Mouse (Mus musculus) limb, embryonic 15.5 days (tissue): ENCODE measurements at regions not wholly inside any gene's neighbourhood (a gene's known extent, or its start where the extent isn't known, plus 50 kb on each side); places are given as distances from the start of the nearest gene placed in this dataset.

Experiments used
- ATAC-seq: fragments of 200-750 bp; cut with Nextera tagmentation; 2 replicates; pipeline ENCODE4 v1.8.0; 2017; ENCODE audit warnings: low read depth, moderate TSS enrichment; ENCODE audit not compliant: insufficient number of reproducible peaks, low FRiP score, low TSS enrichment
- H3K27ac ChIP-seq: fragments of 300-500 bp; sonication (generic); 2 replicates; pipeline ENCODE4 v1.5.1; 2015; ENCODE audit warnings: moderate library complexity, mild to moderate bottlenecking, inconsistent platforms
- H3K27me3 ChIP-seq: fragments of 300-500 bp; sonication (generic); 2 replicates; pipeline ENCODE4 v1.6.1; 2015; ENCODE audit warnings: inconsistent platforms
- H3K36me3 ChIP-seq: fragments of 300-500 bp; sonication (generic); 2 replicates; pipeline ENCODE4 v1.6.1; 2015; ENCODE audit warnings: inconsistent platforms
- H3K4me1 ChIP-seq: fragments of 300-500 bp; sonication (generic); 2 replicates; pipeline ENCODE4 v1.6.1; 2015; ENCODE audit warnings: inconsistent platforms
- H3K4me2 ChIP-seq: fragments of 300-500 bp; sonication (generic); 2 replicates; pipeline ENCODE4 v1.6.1; 2015; ENCODE audit warnings: mild to moderate bottlenecking, inconsistent platforms
- H3K4me3 ChIP-seq: fragments of 300-500 bp; sonication (generic); 2 replicates; pipeline ENCODE4 v1.5.1; 2015; ENCODE audit warnings: mild to moderate bottlenecking, inconsistent platforms
- H3K9ac ChIP-seq: fragments of 300-500 bp; sonication (generic); 2 replicates; pipeline ENCODE4 v1.6.1; 2015; ENCODE audit warnings: inconsistent platforms
- H3K9me3 ChIP-seq: fragments of 300-500 bp; sonication (generic); 2 replicates; pipeline ENCODE4 v1.6.1; 2016; ENCODE audit warnings: inconsistent platforms
- WGBS: fragments of 180-500 bp; shearing (Covaris S2); methylation state at CpG from one replicate; pipeline ENCODE4 v1.1.7; 2015; 5-methylcytosine and 5-hydroxymethylcytosine counted together

GRCm38 (mm10) chrX:106985684-106986083 is 65.3 kb downstream of the Lpar4 start:
- H3K27ac ChIP-seq, result no peak overlapping the region
- H3K4me1 ChIP-seq, result no peaks in the 10 kb centered on the region
- no peak overlapping the region for H3K4me2 ChIP-seq
- no peaks in the 10 kb centered on the region for H3K9me3 ChIP-seq
- no peak overlapping the region for H3K4me3 ChIP-seq
- H3K27me3 ChIP-seq, result no peaks in the 10 kb centered on the region
- no peaks in the 10 kb centered on the region for H3K36me3 ChIP-seq
- no peak for ATAC-seq
- WGBS, result 59% methylated on average over 1 of the region's 1 CpGs
- no peak overlapping the region for H3K9ac ChIP-seq

- Histone ChIP-seq H3K27me3 (no peaks in the 10 kb centered on the region), H3K36me3 (no peaks in the 10 kb centered on the region), H3K27ac (no peak overlapping the region), H3K4me3 (no peak overlapping the region), H3K4me2 (no peak overlapping the region), H3K9me3 (no peaks in the 10 kb centered on the region), H3K9ac (no peak overlapping the region), H3K4me1 (no peaks in the 10 kb centered on the region)
- whole genome bisulfite sequencing, result 36% methylated on average over 3 of the region's 3 CpGs
- ATAC-seq, result no peak
Measured at GRCm38 (mm10) chrX:106986794-106987193, 66.4 kb downstream of the Lpar4 start.

- Histone ChIP-seq H3K36me3 (no peaks in the 10 kb centered on the region), H3K4me3 (no peak overlapping the region), H3K4me2 (no peak overlapping the region), H3K9ac (no peak overlapping the region), H3K4me1 (no peaks in the 10 kb centered on the region), H3K9me3 (no peaks in the 10 kb centered on the region), H3K27me3 (no peaks in the 10 kb centered on the region), H3K27ac (no peak overlapping the region)
- WGBS, result 56% methylated on average over 4 of the region's 4 CpGs
- no peak for ATAC-seq
Measured at GRCm38 (mm10) chrX:106987779-106988178, 67.4 kb downstream of the Lpar4 start.

- H3K4me2 ChIP-seq, result no peak overlapping the region
Measured at GRCm38 (mm10) chrX:107004496-107004895, 83.8 kb upstream of the P2ry10 start.

GRCm38 (mm10) chrX:107008968-107009367 is 79.3 kb upstream of the P2ry10 start:
- no peak overlapping the region for H3K4me2 ChIP-seq
- no peak overlapping the region for H3K4me3 ChIP-seq
- no peaks in the 10 kb centered on the region for H3K27me3 ChIP-seq
- no peaks in the 10 kb centered on the region for H3K4me1 ChIP-seq
- 0 out of 2 replicates have a peak overlapping the region, but pooled peaks have one; percentile 11 for H3K27ac ChIP-seq
- no peaks in the 10 kb centered on the region for H3K36me3 ChIP-seq
- no peaks in the 10 kb centered on the region for H3K9me3 ChIP-seq
- 20% methylated on average over 4 of the region's 4 CpGs for WGBS
- ATAC-seq, result no peak
- H3K9ac ChIP-seq, result no peak overlapping the region

More at GRCm38 (mm10) chrX:107004496-107004895, 83.8 kb upstream of the P2ry10 start:
- H3K9me3 ChIP-seq, result no peaks in the 10 kb centered on the region
- no peak overlapping the region for H3K27ac ChIP-seq
- no peaks in the 10 kb centered on the region for H3K4me1 ChIP-seq
- H3K27me3 ChIP-seq, result no peaks in the 10 kb centered on the region
- no peak for ATAC-seq
- H3K4me3 ChIP-seq, result no peak overlapping the region
- H3K9ac ChIP-seq, result no peak overlapping the region
- 66% methylated on average over 7 of the region's 7 CpGs for WGBS
- H3K36me3 ChIP-seq, result no peaks in the 10 kb centered on the region

- ATAC-seq, result no peak
- 42% methylated on average over 3 of the region's 3 CpGs for WGBS
- no peaks in the 10 kb centered on the region for H3K9me3 ChIP-seq
- no peaks in the 10 kb centered on the region for H3K36me3 ChIP-seq
- no peaks in the 10 kb centered on the region for H3K27me3 ChIP-seq
- no peak overlapping the region for H3K27ac ChIP-seq
- H3K9ac ChIP-seq, result no peak overlapping the region
- no peak overlapping the region for H3K4me3 ChIP-seq
- no peak overlapping the region for H3K4me2 ChIP-seq
- H3K4me1 ChIP-seq, result no peaks in the 10 kb centered on the region
Measured at GRCm38 (mm10) chrX:107012615-107013014, 75.7 kb upstream of the P2ry10 start.

GRCm38 (mm10) chrX:107015335-107015734 is 73.0 kb upstream of the P2ry10 start:
- no peak overlapping the region for H3K9ac ChIP-seq
- 0 out of 2 replicates have a peak overlapping the region, but pooled peaks have one; percentile 7 for H3K27ac ChIP-seq
- ATAC-seq, result no peak
- no peaks in the 10 kb centered on the region for H3K9me3 ChIP-seq
- H3K4me2 ChIP-seq, result no peak overlapping the region
- H3K4me1 ChIP-seq, result no peaks in the 10 kb centered on the region
- no peaks in the 10 kb centered on the region for H3K36me3 ChIP-seq
- no peak overlapping the region for H3K4me3 ChIP-seq
- H3K27me3 ChIP-seq, result no peaks in the 10 kb centered on the region
- WGBS, result 9% methylated on average over 1 of the region's 1 CpGs

- ATAC-seq, result no peak
- Histone ChIP-seq H3K9ac (no peak overlapping the region), H3K36me3 (no peaks in the 10 kb centered on the region), H3K27me3 (no peaks in the 10 kb centered on the region), H3K9me3 (no peaks in the 10 kb centered on the region), H3K27ac (no peak overlapping the region), H3K4me1 (no peaks in the 10 kb centered on the region), H3K4me3 (no peak overlapping the region), H3K4me2 (no peak overlapping the region)
- 58% methylated on average over 1 of the region's 1 CpGs for WGBS
Measured at GRCm38 (mm10) chrX:107031726-107032125, 56.6 kb upstream of the P2ry10 start.

- Histone ChIP-seq H3K27ac (no peak overlapping the region), H3K9ac (no peak overlapping the region), H3K4me1 (no peaks in the 10 kb centered on the region), H3K4me3 (no peak overlapping the region), H3K4me2 (no peak overlapping the region), H3K9me3 (no peaks in the 10 kb centered on the region), H3K27me3 (no peaks in the 10 kb centered on the region), H3K36me3 (no peaks in the 10 kb centered on the region)
- 82% methylated on average over 2 of the region's 2 CpGs for whole genome bisulfite sequencing
- no peak for ATAC-seq
Measured at GRCm38 (mm10) chrX:107038041-107038440, 50.3 kb upstream of the P2ry10 start.
